Mouse (Mus musculus) stomach, embryonic 16.5 days (tissue): Measurements from ENCODE around the gene Cd274. TPM values are rescaled to one million over a fixed set of nuclear protein-coding genes. Genes with fewer than 3 reads are reported as not detected.

Experiments used
- ATAC-seq: fragments of 200-750 bp; cut with Nextera tagmentation; 2 replicates; pipeline ENCODE4 v1.8.0; 2017; ENCODE audit warnings: moderate number of reproducible peaks, moderate TSS enrichment; ENCODE audit not compliant: insufficient read depth, low FRiP score
- H3K27ac ChIP-seq: fragments of 300-500 bp; sonication (generic); 2 replicates; pipeline ENCODE4 v1.5.1; 2014; ENCODE audit warnings: low read length
- H3K27me3 ChIP-seq: fragments of 300-500 bp; sonication (generic); 2 replicates; pipeline ENCODE4 v1.6.1; 2014; ENCODE audit warnings: low read length, control low read depth, mixed read lengths; ENCODE audit not compliant: control insufficient read depth, insufficient read depth
- H3K36me3 ChIP-seq: fragments of 300-500 bp; sonication (generic); 2 replicates; pipeline ENCODE4 v1.6.1; 2014; ENCODE audit warnings: low read length; ENCODE audit not compliant: control insufficient read depth, insufficient read depth
- H3K4me1 ChIP-seq: fragments of 300-500 bp; sonication (generic); 2 replicates; pipeline ENCODE4 v1.6.1; 2014; ENCODE audit warnings: low read length, control low read depth, mixed read lengths; ENCODE audit not compliant: control insufficient read depth, insufficient read depth
- H3K4me2 ChIP-seq: fragments of 300-500 bp; sonication (generic); 2 replicates; pipeline ENCODE4 v1.6.1; 2014; ENCODE audit warnings: low read depth, low read length, mixed read lengths
- H3K4me3 ChIP-seq: fragments of 300-500 bp; sonication (generic); replicated peaks from 2 replicates; pipeline ENCODE4 v1.5.1; 2014; ENCODE audit warnings: mild to moderate bottlenecking, low read length
- H3K9ac ChIP-seq: fragments of 300-500 bp; sonication (generic); 2 replicates; pipeline ENCODE4 v1.6.1; 2014; ENCODE audit warnings: low read length
- H3K9me3 ChIP-seq: fragments of 300-500 bp; sonication (generic); replicated peaks from 2 replicates; pipeline ENCODE4 v1.6.1; 2016; ENCODE audit warnings: low read length, control low read depth; ENCODE audit not compliant: control insufficient read depth
- WGBS: fragments of 180-500 bp; shearing (Covaris S2); extraction: QIAGEN DNeasy Blood & Tissue Kit; methylation state at CpG from one replicate; pipeline ENCODE4 v1.1.7; 2014; 5-methylcytosine and 5-hydroxymethylcytosine counted together
- polyA plus RNA-seq: library from polyadenylated mRNA; unstranded; fragments of >200 nt; fragmentation: Nextera tagmentation; extraction: Ambion mirVana; gene quantifications from 2 replicates; pipeline ENCODE4 v1.2.1, GENCODE M21; 2015

Gene Cd274
- polyA plus RNA-seq, 1 experiment from 2014 or later: 0.28 TPM

GRCm38 (mm10) chr19:29370545-29371283 is 3.5 kb downstream of the Cd274 start:
- Histone ChIP-seq H3K9me3 (no peaks in the 10 kb centered on the region), H3K9ac (no peak overlapping the region), H3K27me3 (no peaks in the 10 kb centered on the region), H3K4me2 (no peak overlapping the region), H3K4me1 (peaks cover 4% of the 10 kb centered on the region; the same call in 1 of the 2 replicates), H3K27ac (no peak overlapping the region), H3K36me3 (no peaks in the 10 kb centered on the region), H3K4me3 (no peak overlapping the region)
- ATAC-seq: no peak
- 81% methylated on average over 7 of the region's 7 CpGs for WGBS

GRCm38 (mm10) chr19:29371284-29372081 is 4.2 kb downstream of the Cd274 start:
- peak overlapping the region; percentile 15; the same call in 1 of the 2 replicates for H3K9ac ChIP-seq
- 54% methylated on average over 18 of the region's 18 CpGs for WGBS

GRCm38 (mm10) chr19:29372138-29372537 is 4.9 kb downstream of the Cd274 start:
- peak overlapping the region; percentile 48 for H3K4me2 ChIP-seq
- H3K36me3 ChIP-seq: no peaks in the 10 kb centered on the region
- peak overlapping the region; percentile 32 for H3K4me3 ChIP-seq
- H3K27ac ChIP-seq: peak overlapping the region; percentile 26; the same call in 1 of the 2 replicates
- no peaks in the 10 kb centered on the region for H3K4me1 ChIP-seq
- 45% methylated on average over 4 of the region's 4 CpGs for WGBS
- peak overlapping the region; percentile 15; the same call in 1 of the 2 replicates for H3K9ac ChIP-seq
- peak; percentile 50; the same call in 1 of the 2 replicates for ATAC-seq
- no peaks in the 10 kb centered on the region for H3K27me3 ChIP-seq
- no peaks in the 10 kb centered on the region for H3K9me3 ChIP-seq

More at GRCm38 (mm10) chr19:29371284-29372081, 4.2 kb downstream of the Cd274 start:
- no peak for ATAC-seq
- Histone ChIP-seq H3K36me3 (no peaks in the 10 kb centered on the region), H3K4me3 (peak overlapping the region; percentile 32), H3K4me2 (peak overlapping the region; percentile 48), H3K4me1 (peaks cover 3% of the 10 kb centered on the region; the same call in 1 of the 2 replicates), H3K27me3 (no peaks in the 10 kb centered on the region), H3K9me3 (no peaks in the 10 kb centered on the region), H3K27ac (peak overlapping the region; percentile 26; the same call in 1 of the 2 replicates)

- Histone ChIP-seq H3K36me3 (no peaks in the 10 kb centered on the region), H3K9me3 (no peaks in the 10 kb centered on the region), H3K9ac (no peak overlapping the region), H3K27ac (no peak overlapping the region), H3K4me2 (peak overlapping the region; percentile 48; the same call in 1 of the 2 replicates), H3K4me1 (no peaks in the 10 kb centered on the region), H3K4me3 (no peak overlapping the region), H3K27me3 (no peaks in the 10 kb centered on the region)
- no peak for ATAC-seq
- 82% methylated on average over 3 of the region's 3 CpGs for WGBS
These were observed 5.4 kb downstream of the Cd274 start for GRCm38 (mm10) chr19:29372621-29373020.

GRCm38 (mm10) chr19:29373438-29373837 is 6.2 kb downstream of the Cd274 start:
- H3K9me3 ChIP-seq: no peaks in the 10 kb centered on the region
- H3K4me3 ChIP-seq: no peak overlapping the region

GRCm38 (mm10) chr19:29374947-29375346 is 7.7 kb downstream of the Cd274 start:
- Histone ChIP-seq H3K9ac (no peak overlapping the region), H3K27me3 (no peaks in the 10 kb centered on the region), H3K4me1 (no peaks in the 10 kb centered on the region), H3K36me3 (no peaks in the 10 kb centered on the region), H3K4me3 (no peak overlapping the region), H3K27ac (no peak overlapping the region), H3K4me2 (no peak overlapping the region), H3K9me3 (no peaks in the 10 kb centered on the region)
- WGBS: 92% methylated on average over 9 of the region's 9 CpGs
- ATAC-seq: no peak

More at GRCm38 (mm10) chr19:29373438-29373837, 6.2 kb downstream of the Cd274 start:
- 50% methylated on average over 11 of the region's 11 CpGs for WGBS
- no peaks in the 10 kb centered on the region for H3K27me3 ChIP-seq
- H3K36me3 ChIP-seq: no peaks in the 10 kb centered on the region
- no peaks in the 10 kb centered on the region for H3K4me1 ChIP-seq
- no peak for ATAC-seq
- H3K27ac ChIP-seq: no peak overlapping the region
- peak overlapping the region; percentile 13; the same call in 1 of the 2 replicates for H3K4me2 ChIP-seq
- no peak overlapping the region for H3K9ac ChIP-seq

GRCm38 (mm10) chr19:29376382-29376781 is 9.1 kb downstream of the Cd274 start:
- H3K4me1 ChIP-seq: no peaks in the 10 kb centered on the region
- no peak overlapping the region for H3K4me2 ChIP-seq
- no peaks in the 10 kb centered on the region for H3K36me3 ChIP-seq
- no peaks in the 10 kb centered on the region for H3K9me3 ChIP-seq
- H3K27me3 ChIP-seq: no peaks in the 10 kb centered on the region
- ATAC-seq: no peak
- H3K27ac ChIP-seq: no peak overlapping the region
- H3K9ac ChIP-seq: no peak overlapping the region
- no peak overlapping the region for H3K4me3 ChIP-seq
- WGBS: 81% methylated on average over 3 of the region's 3 CpGs

GRCm38 (mm10) chr19:29379839-29380603 is 12.8 kb downstream of the Cd274 start:
- no peak overlapping the region for H3K4me2 ChIP-seq
- no peaks in the 10 kb centered on the region for H3K4me1 ChIP-seq
- no peak for ATAC-seq
- no peak overlapping the region for H3K9ac ChIP-seq
- 82% methylated on average over 14 of the region's 14 CpGs for WGBS
- H3K9me3 ChIP-seq: no peaks in the 10 kb centered on the region
- no peaks in the 10 kb centered on the region for H3K27me3 ChIP-seq
- H3K4me3 ChIP-seq: no peak overlapping the region
- no peaks in the 10 kb centered on the region for H3K36me3 ChIP-seq
- H3K27ac ChIP-seq: no peak overlapping the region
